Mouse (Mus musculus): ENCODE measurements around the gene Nckap5.
"Not testable (repeated sequence)": the region's sequence is repeated elsewhere in the genome, so short reads cannot be mapped to it uniquely, and the experiment has no call there.

The Nckap5 gene

DNA sequence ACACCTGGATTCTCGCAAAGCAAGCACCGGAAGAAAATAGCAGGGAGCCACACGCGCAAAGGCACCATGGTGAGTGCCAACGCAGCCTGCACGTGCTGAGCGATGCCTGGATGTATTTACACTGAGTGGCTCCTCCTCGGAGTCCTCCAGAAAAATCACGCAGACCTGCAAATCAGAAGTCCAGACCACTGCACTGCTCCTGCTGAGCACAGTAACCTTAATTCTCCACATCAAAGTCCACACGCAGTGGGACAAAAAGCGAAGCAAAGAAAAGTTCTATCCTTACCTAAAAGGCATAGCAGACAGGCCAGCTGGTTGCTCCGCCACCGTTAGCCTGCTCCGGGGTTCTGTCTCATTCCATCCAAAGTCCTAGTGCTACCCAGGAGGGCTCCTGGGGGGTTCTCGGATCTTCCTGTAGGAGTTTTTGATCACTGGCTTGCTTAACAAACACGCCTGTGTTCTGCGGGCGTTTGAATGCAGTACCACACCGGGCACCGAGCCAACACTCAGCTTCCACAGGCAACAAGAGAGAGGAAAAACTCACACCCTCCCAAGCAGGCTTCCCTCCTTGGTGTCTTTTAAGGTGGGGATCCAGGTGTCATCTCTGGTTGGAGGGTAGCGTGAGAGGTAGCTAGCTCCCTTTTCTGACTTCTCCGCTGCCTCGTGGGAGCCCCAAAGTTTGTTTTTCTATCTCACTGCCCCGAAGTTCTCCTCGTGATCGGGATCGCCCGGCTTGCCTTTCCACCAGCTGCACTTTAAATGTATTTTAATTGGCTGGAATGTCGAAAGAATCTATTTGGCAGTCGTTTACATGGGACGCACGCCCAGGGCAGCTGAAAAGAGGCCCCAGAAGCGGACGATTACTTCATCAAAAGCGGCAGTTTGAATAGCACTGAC is at the start of gene Nckap5:
Gene Nckap5 (minus strand): TSS at position 769 of the 897 bp plus-strand sequence.
- peak; percentile 69 for DNase-seq

DNA sequence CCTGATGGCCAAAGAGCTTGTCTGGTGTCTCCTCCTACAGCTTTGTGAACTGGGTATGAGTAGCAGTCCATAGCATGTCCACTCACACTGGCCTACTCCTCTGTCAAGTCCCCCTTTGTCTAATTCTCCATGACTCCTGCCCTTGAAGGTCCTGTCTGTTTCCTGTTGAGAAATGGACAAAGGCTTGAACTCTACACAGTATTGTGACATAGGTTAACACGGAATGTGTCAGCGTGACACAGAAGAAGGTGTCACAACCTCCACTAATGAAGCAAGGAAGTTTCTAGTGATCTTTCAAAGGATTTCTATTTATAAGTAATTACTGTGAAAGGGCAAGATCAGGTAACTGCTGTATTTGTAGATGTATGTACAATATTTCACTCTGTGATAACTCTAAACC is 46.9 kb upstream of the Nckap5 start:
- no peak for DNase-seq

DNA sequence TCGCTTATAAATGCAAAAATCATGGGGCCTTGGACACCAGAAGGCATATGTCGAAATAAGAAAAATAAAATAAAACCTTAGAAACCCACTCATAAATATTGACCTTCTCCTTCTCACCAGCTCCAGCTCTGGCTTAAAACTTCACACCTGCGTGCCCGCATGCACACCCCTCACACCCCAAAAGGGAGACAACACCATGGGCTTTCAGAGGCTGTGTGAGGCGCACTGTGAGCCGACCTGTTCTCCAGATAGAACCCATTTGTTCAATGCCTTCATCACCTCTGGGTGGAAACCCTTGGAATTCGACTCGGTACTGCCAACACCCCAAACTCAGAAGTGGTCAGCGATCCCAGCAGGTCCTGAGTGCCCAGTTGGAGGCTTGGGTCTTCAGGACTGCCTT is 37.8 kb upstream of the Nckap5 start:
- DNase-seq: no peak

DNA sequence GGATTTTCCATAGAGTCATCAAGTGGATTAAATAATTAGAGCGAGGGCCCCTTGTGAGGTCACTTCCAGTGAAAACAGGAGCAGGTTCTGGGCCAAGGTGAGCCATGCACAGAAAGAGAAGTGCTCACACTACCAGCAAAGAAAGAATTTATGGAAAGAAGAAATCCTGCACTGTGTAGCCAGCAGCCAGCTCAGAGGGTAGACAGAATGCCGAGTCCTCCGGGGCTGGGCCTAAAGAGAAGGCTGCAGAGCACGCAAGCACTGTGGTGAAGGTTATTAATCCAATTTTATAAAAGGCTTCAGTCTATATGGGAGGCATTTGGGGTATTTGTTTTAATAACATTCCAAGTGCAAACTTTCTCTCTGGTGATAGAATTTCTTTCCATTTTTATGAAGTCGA is 37.3 kb upstream of the Nckap5 start:
- no peak for DNase-seq

DNA sequence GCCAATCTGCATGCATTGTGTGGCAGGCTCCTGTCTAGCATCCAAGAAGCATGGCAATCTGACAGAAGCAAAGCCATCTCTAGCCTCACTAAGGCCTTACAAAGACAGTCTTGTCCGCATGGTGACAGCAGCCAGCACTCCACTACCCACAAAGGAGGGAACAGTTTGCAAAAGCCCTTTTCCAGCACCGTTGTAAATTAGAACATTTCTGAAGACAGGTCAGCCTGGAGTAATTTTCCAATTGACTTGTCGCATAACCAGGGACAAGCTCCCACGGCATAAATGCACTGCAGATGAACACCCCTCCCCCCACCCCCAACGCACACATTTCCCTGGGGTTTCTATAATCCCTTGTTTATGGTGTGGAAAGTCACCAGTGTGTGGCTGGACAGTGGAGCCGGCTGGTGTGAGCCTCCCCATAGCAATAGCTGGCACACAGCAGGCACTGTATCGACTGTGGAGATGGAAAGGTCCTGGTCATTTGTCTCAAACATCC is 35.0 kb upstream of the Nckap5 start:
- peak; percentile 76 for DNase-seq

DNA sequence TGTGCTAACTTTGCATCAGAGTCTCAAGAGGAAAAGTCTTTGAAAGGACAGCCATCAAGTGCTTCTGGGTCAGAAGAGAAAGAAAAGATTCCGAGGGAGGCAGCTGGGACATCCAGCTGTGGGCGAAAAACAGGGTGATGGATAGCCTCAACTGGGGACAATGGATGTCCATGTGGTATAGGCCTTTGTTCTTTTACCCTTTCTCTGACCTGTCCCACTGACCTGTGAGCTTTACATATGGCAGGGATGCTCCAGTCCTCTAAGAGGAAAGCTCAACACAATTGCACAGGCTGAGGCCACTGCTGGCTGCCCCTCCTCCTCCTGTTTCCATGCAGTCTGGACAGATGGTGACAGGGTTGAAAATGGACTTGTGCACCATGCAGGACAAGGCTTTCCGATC is 31.2 kb upstream of the Nckap5 start:
- DNase-seq: no peak

DNA sequence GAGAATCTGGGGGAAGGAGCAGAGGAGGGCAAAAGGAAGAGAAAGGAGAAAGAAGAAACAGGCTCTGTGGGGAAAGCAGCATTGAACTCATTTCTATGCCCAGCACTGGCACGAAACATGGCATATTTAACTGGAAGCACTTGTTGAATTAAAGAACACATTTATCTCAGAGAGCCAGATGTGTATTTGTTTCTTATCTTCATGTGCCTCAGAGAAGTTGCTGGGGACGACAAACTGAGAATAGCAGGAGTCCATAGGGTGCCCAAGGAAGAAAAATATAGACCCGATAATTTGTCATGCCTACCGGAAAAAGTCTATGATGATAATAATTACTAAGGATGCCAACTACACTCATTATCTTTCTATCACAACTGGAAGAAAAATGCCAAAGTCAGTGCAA is 29.9 kb upstream of the Nckap5 start:
- no peak for DNase-seq

DNA sequence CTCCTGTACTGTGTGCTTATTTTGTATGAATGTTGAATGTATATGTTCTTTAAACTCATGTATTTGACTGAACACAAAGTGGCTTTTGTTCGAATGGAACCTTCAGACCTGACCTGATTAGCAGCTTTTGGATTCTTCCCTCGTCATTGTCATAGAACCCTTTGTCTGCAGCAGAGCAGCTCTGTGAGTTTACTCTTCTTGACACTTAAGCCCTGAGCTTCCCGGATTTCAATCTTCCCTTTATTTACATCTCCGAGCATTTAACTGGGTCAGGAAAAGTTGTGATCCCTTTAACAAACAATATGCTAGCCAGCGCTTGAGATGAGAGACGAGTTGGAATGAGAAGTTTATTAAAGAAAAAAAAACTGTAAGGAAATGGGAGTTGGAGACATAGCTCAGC is 18.9 kb upstream of the Nckap5 start:
- DNase-seq: no peak

DNA sequence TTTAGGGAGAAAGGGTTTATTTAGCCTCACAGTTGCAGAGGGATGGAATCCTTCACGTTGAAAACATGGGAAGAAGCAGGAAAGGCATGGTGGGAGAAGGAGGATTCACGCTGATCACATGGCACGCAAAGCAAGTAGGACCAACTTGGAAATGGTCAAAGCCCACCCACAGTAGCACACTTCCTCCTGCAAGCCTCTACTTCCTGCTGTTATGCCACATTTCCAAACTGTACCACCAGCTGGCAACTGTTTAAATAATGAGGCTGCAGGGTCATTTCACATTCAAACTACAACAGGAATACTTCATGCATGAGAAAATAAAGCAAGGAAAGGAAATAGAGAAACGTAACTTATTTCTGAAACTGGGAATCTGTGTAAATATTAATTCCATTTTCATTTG is 15.7 kb upstream of the Nckap5 start:
- no peak for DNase-seq

DNA sequence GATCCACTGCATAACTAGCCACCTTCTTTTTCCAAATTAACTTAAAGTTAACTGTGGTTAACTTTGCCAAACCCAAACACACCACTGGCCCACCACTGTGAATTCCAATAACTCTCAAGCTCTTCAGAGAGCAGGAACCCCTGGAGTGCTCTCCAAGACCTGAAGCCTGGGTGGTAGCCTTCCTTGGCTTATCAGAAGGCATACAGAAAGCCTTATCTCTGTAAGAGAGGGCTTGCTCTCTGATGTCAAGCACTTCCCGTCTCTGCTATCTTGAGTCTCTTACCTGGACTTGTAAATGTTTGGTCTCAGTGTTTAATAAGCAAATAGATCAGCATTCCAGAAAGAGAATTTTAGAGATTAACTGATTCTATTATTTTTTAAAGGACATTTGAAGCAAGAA is 2.3 kb upstream of the Nckap5 start:
- DNase-seq: no peak

DNA sequence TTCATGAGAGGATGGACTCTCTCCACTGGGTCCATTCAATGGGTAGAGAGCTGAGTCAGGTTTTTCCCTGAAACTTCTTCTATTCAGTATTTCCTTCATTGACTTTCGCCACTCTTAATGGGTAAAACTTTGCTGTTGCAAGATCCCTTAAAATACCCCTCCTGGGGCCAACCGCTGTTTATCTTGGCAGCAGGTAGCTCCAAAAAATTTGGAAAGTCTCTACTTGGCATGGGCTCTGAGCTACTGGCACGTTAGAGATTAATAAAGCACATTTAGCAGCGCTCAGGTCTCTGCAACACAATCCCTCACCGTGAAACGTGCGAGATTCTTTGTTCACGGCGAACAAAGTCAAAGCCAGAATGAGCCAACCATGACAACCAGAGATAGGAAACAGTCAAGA is 1.6 kb downstream of the Nckap5 start:
- DNase-seq: no peak

DNA sequence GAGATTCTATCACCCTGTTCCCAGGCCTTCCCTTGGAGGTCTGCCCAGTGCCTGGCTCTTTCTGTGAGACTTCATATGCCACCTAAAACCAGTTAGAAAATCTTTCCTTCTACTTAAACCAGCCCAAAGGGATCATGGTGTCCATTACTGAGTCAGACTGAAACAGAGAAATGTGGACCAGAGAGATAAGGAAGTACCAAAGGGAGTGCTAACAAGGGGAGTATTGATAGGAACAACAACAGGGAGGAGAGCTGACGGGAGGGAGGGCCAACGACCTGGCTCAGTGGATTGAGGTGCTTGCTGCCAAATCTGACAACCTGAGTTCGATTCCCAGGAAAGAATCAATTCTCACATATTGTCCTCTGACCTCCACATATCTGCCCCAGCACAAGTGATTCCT is 5.8 kb downstream of the Nckap5 start:
- DNase-seq: no peak

DNA sequence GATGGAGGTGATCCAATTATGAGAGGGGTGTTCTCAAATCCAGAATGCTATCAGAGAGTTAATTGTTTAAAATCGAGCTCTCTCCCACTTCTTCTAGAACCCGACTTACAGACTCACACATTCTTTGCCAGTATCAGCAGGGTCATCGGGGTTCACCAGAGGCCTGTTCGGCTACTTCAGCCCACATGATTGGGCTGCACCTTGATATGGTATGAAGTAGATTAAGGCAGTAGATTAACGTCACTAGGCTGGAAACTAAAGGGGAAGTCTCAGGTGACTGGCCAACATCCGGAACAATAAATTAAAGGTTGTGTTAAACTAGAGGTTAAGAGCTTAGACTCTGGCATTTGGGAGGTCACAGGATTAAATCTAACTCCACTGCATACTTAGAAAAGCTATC is 8.4 kb downstream of the Nckap5 start:
- DNase-seq: no peak

DNA sequence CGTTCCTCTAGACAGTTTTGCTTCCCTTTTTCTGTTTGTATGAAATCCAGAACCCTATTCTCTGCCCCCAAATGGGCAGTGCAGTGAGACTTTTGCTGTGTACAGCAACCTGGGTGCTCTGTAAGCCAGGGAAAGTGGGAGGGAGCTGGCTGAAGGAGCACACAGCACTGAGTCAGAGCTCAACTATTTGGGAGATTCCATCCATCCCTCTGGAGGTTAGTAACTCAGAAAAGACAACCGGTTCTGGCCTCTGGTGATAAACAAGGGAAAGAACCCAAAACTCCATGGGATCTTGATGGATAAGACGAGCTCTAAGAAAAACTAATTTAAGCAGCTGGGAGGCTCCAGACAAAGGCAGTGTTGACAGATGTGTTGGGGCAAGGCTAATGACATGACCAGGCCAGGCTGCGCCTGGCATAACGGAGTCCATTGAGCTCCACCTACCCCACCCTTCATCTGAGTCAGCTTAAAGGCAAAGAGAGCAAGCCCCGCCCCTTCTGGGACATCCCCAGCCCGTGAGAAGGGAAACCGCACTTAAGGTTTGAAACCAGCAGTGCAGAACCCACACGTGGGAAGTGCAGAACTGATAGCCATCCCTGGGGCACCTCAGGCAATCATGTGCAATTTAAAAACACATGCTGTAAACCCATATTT is 13.1 kb downstream of the Nckap5 start:
- DNase-seq: no peak

DNA sequence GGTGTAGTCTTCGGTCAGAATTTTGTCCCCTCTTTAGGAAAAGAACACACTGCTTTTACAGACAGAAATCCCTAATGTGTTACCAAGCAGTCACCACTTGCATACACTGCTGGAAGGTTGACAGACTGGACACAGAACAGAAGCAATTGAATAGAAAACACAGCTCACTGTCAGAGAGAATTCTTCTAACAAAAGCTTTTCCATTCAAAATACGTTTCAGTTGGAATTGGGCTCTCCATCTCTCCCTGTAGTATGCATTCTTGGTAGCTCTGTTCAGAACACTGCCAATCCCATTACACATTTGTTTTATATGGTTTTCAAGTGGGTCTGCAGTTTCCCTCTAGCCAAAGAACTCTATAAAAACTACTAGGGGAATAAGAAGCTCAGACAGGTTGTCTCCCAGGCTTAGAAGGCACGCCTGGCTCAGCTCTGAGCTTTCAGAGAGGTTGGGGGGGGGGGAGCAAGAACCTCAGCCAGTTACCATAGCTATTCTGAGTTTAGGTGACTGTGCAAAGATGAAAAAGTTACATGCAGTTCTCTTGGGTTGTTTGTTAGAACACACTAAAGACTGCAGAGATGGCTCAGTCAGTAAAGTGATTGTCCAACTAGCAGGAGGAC is 23.5 kb downstream of the Nckap5 start:
- no peak for DNase-seq

DNA sequence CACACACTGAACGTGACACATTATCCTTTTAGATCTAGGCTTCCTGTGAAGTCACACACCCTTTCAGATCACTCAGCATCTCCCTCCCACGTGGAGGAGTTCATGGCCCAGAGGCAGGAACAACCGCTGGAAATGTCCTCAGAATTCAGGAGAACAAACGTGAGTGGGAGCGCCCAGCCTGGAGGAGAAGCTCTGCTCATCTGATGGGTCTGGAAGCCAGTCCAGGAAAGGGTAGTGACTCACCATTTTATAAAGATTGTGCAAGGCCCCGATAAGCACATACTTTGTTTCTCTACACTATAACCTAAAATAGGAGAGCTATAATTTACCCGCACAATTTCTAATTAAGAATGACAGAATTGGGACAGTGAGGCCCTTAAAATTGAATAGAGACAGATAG is 24.1 kb downstream of the Nckap5 start:
- DNase-seq: peak; percentile 14

DNA sequence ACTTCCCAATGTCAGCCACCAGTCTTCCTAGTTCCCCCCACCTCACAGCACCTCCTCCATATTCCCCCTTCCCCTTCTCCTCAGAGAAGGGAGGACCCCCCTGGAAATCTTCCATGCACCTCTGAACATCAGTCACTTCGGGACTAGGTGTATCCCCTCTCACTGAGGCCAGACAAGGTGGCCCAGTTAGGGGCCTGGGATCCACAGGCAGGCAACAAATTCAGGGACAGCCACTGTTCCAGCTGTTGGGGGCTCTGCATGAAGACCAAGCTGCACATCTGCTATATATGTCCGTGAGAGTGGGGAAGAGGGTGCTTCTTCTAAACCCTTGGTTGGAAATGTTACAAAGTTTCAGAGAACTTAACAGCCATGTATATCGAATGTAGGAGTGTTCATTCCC is 28.2 kb downstream of the Nckap5 start:
- no peak for DNase-seq

DNA sequence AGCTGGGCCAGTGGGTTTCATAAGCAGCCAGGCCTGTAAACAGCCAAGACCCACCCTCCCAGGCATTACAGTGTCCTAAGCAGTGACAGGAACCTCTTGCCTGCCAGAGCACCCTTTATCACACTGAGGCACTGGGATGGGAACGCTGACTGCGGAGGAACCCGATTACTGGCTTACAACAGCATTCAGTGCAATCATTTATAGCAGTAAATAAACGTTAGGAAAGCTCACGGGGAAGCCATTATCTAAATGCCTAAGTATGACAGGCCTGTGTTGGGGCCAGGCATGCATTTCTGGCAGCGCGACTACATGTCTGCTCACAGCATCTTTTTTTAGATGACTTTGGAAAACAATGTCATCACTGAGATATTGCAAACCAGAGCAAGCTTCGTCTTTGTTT is 28.9 kb downstream of the Nckap5 start:
- DNase-seq: no peak

DNA sequence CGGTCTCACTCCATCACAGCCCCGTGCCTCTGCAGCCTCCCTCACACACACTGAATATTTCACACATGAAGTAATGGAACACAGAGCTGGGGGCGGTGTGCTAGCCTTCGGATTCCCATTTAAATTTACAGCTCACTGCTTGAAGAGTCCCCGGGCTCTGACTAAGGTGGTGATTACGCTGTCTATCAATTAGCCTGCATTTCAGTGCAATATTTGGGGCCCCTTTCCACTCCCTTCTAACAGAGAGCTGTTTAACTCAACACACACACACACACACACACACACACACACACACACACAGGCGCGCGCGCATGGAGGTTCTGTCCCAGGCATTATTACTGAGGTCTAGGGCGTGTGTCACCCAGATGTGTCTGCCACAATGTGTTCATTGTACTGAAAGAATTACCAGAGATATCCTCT is 31.2 kb downstream of the Nckap5 start:
- DNase-seq: no peak

DNA sequence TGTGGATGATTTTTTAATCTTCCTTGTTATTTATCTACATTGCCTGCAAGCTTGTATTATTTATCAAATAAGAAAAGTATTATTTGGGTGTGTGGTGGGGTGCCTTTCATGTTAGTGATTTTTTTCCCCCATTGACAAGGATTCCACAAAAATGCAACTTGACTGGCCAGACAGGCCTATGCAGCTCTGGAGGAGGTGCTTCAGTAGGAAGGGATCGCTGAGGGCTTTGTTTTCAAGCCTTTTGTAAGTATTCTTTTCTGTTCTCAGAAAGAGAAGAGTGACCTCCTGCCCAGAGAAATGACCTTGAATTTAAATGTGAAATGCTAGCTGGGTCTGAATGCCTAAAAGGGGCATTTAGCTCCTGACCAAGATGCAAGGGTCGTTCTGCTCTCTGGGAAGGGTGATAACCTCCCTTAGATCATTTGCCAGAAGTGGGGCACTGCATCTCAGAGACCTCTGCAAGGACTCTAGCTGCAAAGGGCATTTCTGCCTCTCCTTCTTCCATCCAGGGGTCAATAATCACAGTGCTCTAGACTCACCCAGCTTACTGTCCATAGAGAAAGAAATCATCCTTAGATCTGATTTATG is 50.2 kb downstream of the Nckap5 start:
- not testable (repeated sequence) for DNase-seq

DNA sequence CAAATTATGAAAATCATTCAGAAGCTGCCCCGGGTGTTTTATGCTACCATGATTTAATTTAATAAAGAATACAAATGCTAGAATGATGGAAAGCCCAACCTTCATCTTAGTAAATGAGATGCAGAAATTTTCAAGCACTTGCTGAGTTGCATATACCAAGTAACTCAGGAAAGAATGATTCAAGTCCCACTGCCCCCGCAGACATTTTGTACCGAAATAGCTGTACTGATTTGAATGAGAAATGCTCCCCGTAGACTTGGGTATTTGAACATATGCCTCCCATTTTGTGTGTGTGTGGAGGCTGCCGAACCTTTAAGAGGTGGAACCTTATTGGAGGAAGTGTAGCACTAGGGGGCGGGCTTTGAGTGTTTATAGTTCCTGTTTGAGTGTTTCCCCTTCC is 56.7 kb downstream of the Nckap5 start:
- DNase-seq: not testable (repeated sequence)

DNA sequence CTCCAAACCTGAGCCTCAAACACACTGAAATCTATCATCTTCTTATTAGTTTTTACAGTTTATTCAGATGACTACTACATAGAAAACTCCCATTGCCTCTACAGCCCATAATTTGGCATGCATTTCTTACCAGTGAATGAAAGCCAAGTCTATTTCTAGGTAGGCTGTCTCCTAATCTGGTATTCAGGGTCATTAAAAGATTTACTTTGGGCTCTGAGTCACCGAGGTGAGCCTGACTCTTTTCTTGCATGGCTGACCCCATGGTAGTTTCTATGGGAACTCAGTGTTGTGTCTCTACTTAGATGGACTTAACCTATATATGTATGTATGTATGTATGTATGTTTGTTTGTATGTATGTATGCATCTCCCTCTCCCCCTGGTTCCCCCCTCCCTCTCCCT is 63.6 kb downstream of the Nckap5 start:
- DNase-seq: no peak

DNA sequence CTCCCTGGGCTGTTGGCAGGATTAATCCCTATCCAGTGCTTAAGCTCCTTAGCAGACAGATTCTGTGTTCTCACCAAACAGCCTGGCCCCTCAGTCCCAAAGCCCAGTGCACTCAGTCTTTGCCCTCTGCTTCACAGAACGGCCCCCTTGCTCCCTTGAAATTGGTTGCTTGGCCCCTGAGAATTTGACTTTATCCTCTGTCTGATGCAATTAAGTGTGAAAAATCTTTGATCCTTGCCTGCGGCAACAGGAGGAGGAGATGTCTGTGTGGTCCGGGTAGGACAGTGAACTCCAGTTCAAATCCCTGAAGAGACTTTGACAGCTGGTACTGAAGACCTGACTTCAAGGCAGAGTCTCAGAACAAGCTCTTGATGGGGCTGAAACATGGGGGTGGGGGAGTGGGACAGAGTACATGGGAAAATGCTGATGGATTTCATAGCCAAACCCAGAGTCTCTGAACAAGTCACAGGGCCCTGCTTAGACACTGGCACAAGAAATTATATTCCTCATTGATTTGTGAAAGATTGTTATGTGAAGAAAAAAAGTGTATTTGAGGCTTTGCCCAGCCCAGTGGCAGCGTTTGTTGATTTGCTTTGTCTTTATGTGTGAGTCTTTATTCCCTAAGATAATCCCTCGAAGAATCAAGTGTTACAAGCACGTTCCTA is 65.0 kb downstream of the Nckap5 start:
- DNase-seq: no peak

Data from layer of hippocampus, adult 9-11 months (tissue).